9 mouse cellular contexts compared by ENCODE assay signal in genomic region chr11:59282933-59283332, GRCm38 (mm10). TPM values are rescaled to one million over a fixed set of nuclear protein-coding genes. Genes with fewer than 3 reads are reported as not detected.
DNase-seq lines count a peak whose midpoint lies in the region; ATAC-seq and TF ChIP-seq lines count a peak whose summit lies in the region.
"Had no signal": no experiment of that assay in that cellular context is flagged by ENCODE, and none has a peak within 500 bp of the region (broad histone marks: within the 10 kb centered on the region; RNA-seq: fewer than 3 reads in every experiment).

No protein-coding gene starts in this region.

- DNase-seq in layer of hippocampus, postnatal 10 days (ENCODE audit: low spot score in 2 of 2), result peak; percentile 37 to 60
- no peak for DNase-seq in layer of hippocampus, adult 9-10 months (ENCODE audit: low spot score)
- peak; percentile 85 for DNase-seq in brain, adult 2 months (ENCODE audit: low read depth, low spot score)
- peak; percentile 48 for DNase-seq in gastrocnemius, postnatal 10 days
- peak; percentile 50 for DNase-seq in lung, embryonic 14.5 days
- no peak for DNase-seq in thymus, postnatal 10 days (ENCODE audit: low spot score in 2 of 2)
- DNase-seq in thymus, postnatal 4 days, result no peak

- H3K9ac ChIP-seq in lung, embryonic 14.5 days, result no peak overlapping the region
- H3K9ac ChIP-seq in midbrain, embryonic 16.5 days (ENCODE audit: low read depth, low read length), result no peak overlapping the region

- H3K4me1 ChIP-seq in lung, embryonic 14.5 days (ENCODE audit: insufficient read depth), result no peaks in the 10 kb centered on the region
- no peaks in the 10 kb centered on the region for H3K4me1 ChIP-seq in midbrain, embryonic 16.5 days (ENCODE audit: control insufficient read depth, insufficient read depth, low read length)

- H3K36me3 ChIP-seq in lung, embryonic 14.5 days (ENCODE audit: insufficient read depth), result no peaks in the 10 kb centered on the region
- H3K36me3 ChIP-seq in midbrain, embryonic 16.5 days (ENCODE audit: control insufficient read depth, insufficient read depth, low read length), result no peaks in the 10 kb centered on the region

- ATAC-seq in lung, embryonic 14.5 days (ENCODE audit: insufficient read depth), result peak; percentile 62; the same call in 1 of the 2 replicates
- no peak for ATAC-seq in midbrain, embryonic 16.5 days

- no peak overlapping the region for H3K4me3 ChIP-seq in lung, embryonic 14.5 days (ENCODE audit: low read depth, low read length)
- no peak overlapping the region for H3K4me3 ChIP-seq in midbrain, embryonic 16.5 days (ENCODE audit: low read depth, low read length)

- H3K4me2 ChIP-seq in lung, embryonic 14.5 days, result no peak overlapping the region
- H3K4me2 ChIP-seq in midbrain, embryonic 16.5 days (ENCODE audit: low read length), result no peak overlapping the region

- H3K27ac ChIP-seq in lung, embryonic 14.5 days (ENCODE audit: low read depth), result no peak overlapping the region
- no peak overlapping the region for H3K27ac ChIP-seq in midbrain, embryonic 16.5 days (ENCODE audit: low read length)
- H3K27ac ChIP-seq: macrophage had no signal

- TF ChIP-seq CTCF in lung, embryonic 14.5 days (IDR thresholded peaks at IDR 0.05; ENCODE audit: low read depth), result no peak

- 55% methylated on average over 10 of the region's 10 CpGs for WGBS in lung, embryonic 14.5 days
- WGBS in midbrain, embryonic 16.5 days, result 80% methylated on average over 10 of the region's 10 CpGs

- H3K9me3 ChIP-seq in lung, embryonic 14.5 days (ENCODE audit: low read depth, low read length), result no peaks in the 10 kb centered on the region
- H3K9me3 ChIP-seq in midbrain, embryonic 16.5 days (replicated peaks; ENCODE audit: control insufficient read depth, low read length, poor library complexity, severe bottlenecking), result no peaks in the 10 kb centered on the region

- peaks cover 35% of the 10 kb centered on the region for H3K27me3 ChIP-seq in lung, embryonic 14.5 days (ENCODE audit: insufficient read depth, low read length)
- H3K27me3 ChIP-seq in midbrain, embryonic 16.5 days (ENCODE audit: control insufficient read depth, insufficient read depth, low read depth, low read length), result peaks cover 30% of the 10 kb centered on the region

RNA-seq across cellular contexts. Expression of gene Wnt3a, which starts 7.6 kb away (rescaled TPM):
- total RNA-seq in layer of hippocampus, postnatal 10 days (2021), result not detected
- not detected for total RNA-seq in gastrocnemius, postnatal 10 days (2021)
- not detected in 2 replicates for polyA plus RNA-seq in lung, embryonic 14.5 days (2014; fragmentation: Nextera tagmentation; extraction: Ambion mirVana)
- 0.21 and 0.26 TPM in 2 replicates for polyA plus RNA-seq in midbrain, embryonic 16.5 days (2015; fragmentation: Nextera tagmentation; extraction: Ambion mirVana)
- polyA plus RNA-seq: macrophage had no signal

RNA-seq across cellular contexts. Expression of gene Wnt9a, which starts 23.8 kb away (rescaled TPM):
- 1 to 10 TPM; 2.7 to 2.9 TPM for total RNA-seq in layer of hippocampus, postnatal 10 days (2021)
- total RNA-seq in gastrocnemius, postnatal 10 days (2021), result 10 to 100 TPM; 11.1 to 11.8 TPM
- 1.1 and 1.5 TPM in 2 replicates for polyA plus RNA-seq in lung, embryonic 14.5 days (2014; fragmentation: Nextera tagmentation; extraction: Ambion mirVana)
- 3.0 and 3.6 TPM in 2 replicates for polyA plus RNA-seq in midbrain, embryonic 16.5 days (2015; fragmentation: Nextera tagmentation; extraction: Ambion mirVana)

RNA-seq across cellular contexts. Expression of gene Arf1, which starts 54.9 kb away (rescaled TPM):
- 100 to 1,000 TPM; 445 to 470 TPM for total RNA-seq in layer of hippocampus, postnatal 10 days (2021)
- total RNA-seq in gastrocnemius, postnatal 10 days (2021), result 100 to 1,000 TPM; 222 to 228 TPM
- 687 and 693 TPM in 2 replicates for polyA plus RNA-seq in lung, embryonic 14.5 days (2014; fragmentation: Nextera tagmentation; extraction: Ambion mirVana)
- polyA plus RNA-seq in midbrain, embryonic 16.5 days (2015; fragmentation: Nextera tagmentation; extraction: Ambion mirVana), result 644 and 651 TPM in 2 replicates

Comparison
In these comparisons a context has a peak if more than half of its experiments do, and no peak if none do; other contexts are left out.
1. DNase-seq: peak in layer of hippocampus, postnatal 10 days (2 of 2), brain, adult 2 months (single experiment), gastrocnemius, postnatal 10 days (single experiment) and lung, embryonic 14.5 days (single experiment); none in layer of hippocampus, adult 9-10 months (single experiment), thymus, postnatal 10 days (0 of 2) and thymus, postnatal 4 days (single experiment).